Mouse (Mus musculus): ENCODE results near the gene Apom.

DNA sequence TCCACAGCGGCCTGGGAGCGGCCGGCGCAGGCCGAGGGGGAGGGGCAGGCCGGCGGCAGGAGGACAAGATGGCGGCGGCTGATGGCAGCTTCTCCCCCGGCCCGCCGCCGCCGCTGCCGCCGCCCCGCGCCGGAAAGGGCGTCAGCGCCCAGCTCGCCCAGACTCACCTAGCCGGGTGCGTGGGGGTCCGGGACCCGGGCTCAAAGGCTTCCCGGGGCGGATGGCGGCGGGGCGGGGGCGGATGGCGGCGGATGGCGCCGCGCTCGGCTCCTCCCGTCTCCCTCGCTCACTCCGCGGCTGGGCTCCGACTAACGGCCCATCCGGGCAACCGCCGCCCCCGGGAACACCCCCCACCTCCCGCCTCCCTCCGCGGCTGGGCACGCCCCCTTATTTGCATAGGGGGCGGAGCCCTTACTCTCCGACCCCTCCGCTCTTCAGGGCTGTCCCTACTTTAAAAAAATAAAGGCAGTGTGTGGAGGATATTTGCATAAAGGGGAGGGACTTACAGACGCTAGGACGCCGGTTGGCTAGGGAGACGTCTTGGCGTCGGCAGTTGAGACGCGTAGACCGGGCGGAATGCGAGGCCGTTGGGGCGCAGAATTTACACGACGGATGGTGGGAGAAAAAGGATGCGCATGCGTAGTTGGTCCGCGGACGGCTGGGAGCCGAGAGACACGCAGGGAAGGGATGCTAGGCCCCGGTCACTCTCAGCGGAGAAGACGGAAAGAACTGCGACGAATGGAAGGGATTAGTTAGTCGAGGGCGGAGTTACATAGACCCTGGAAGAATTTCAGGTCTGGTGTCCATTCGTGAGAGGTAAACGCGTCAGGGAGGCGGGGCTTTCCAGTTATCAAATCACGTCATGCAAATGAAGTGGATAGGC, 33.0 kb upstream of the Apom start, which contains the start of gene Prrc2a:
- TF ChIP-seq POLR2A (IDR thresholded peaks at IDR 0.05; ENCODE audit: low read depth, low read length) (peak; percentile 86; the same call in 1 of the 2 replicates), CTCF (IDR thresholded peaks at IDR 0.05; ENCODE audit: extremely low read depth, insufficient read length, insufficient replicate concordance, low read depth, low read length) (no peak)
